Mouse (Mus musculus) lung, adult 2 months (tissue): ENCODE data around the gene Dynll1.

Experiments
- CTCF ChIP-seq: fragments of 200-500 bp; IDR thresholded peaks from 2 replicates; pipeline ENCODE4 v1.5.1; 2011; ENCODE audit warnings: mild to moderate bottlenecking, low read length, control low read depth; ENCODE audit not compliant: insufficient read depth
- POLR2A ChIP-seq: fragments of 200-500 bp; IDR thresholded peaks from 2 replicates; pipeline ENCODE4 v1.6.1; 2011; ENCODE audit warnings: low read depth, mild to moderate bottlenecking, control low read depth, low read length, borderline replicate concordance; ENCODE audit errors: extremely low read depth

DNA sequence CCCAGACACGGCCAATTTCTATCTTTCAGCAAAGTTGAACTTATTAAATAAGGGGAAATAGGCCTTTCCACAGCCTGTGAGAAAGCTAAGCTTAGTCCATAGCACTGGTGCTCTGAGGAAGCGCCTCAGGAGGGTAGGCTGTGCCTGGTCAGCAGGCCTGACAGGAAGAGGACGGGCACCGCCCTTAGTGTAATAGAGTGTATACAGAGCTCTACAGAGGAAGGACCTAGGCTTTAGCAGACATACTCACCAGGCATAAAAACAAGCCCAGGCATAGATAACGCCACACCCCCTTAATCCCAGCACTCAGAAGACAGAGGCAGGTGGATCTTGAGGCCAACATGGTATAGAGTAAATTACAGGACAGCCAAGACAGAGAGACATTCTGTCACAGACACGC lies 40.4 kb downstream of the Dynll1 start:
- no peak for TF ChIP-seq CTCF
- TF ChIP-seq POLR2A = no peak
